Comparison of ENCODE assay signal across 8 mouse cellular contexts in the genomic region with DNA sequence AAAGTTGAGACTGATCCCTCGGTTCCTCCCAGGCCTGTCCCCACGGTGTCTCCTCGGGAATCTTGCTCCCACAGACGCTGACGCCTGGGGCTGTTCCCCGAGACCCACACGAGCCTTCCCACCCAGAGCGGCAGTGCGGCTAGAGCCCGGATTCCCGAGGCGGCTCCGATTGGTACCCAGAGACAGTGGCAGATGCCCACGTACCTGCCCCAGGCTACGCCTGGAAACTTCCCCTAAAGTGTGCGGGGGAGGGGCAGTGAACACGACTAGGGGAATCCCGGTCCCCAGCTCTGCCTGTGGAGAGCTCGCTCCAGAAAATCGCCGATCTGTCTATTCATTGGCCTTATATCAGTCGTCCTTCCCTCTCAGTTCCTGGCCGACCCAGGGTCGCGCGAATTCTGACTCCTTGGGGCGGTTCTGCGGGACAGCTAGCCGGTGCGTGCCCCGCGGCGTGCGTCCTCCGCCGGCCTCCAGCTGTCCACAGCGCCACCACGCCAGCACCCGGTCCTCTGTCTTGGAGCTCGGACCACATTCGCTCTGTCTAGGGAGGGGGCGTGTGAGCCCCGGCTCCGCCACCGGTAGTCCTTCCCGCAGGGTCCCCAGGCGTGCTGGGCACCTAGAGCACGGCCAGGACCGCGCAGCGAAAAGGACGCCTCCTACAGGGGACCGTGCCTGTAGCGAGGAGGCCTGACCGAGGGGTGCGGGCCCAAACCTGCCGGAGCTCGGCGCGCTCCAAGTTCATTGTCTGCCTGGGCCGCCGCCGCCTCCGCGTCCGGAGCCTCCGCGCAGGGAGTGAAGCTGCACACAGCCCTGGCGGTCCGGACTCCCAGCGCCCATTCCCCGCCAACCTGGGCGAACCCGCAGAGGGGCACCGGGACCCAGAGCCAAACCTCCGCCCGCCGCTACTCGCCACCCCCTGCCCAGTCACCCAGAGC. TPM values are rescaled to one million over a fixed set of nuclear protein-coding genes. Genes with fewer than 3 reads are reported as not detected.
DNase-seq lines count a peak whose midpoint lies in the region; ATAC-seq and TF ChIP-seq lines count a peak whose summit lies in the region.

No protein-coding gene starts in this region.

- H3K9me3 ChIP-seq in forebrain, embryonic 10.5 days = no peaks in the 10 kb centered on the region
- H3K9me3 ChIP-seq in heart, embryonic 14.5 days (ENCODE audit: control insufficient read depth, low read length) = no peaks in the 10 kb centered on the region
- H3K9me3 ChIP-seq in kidney, postnatal 0 days (replicated peaks; ENCODE audit: low read length) = no peaks in the 10 kb centered on the region
- H3K9me3 ChIP-seq in liver, embryonic 14.5 days (ENCODE audit: control insufficient read depth, low read length) = no peaks in the 10 kb centered on the region
- H3K9me3 ChIP-seq in stomach, embryonic 14.5 days (ENCODE audit: control insufficient read depth, low read depth, low read length) = no peaks in the 10 kb centered on the region

- TF ChIP-seq POLR2A in brain, embryonic 14.5 days (IDR thresholded peaks at IDR 0.05; ENCODE audit: borderline replicate concordance, extremely low read depth, insufficient read depth, insufficient read length, poor library complexity, severe bottlenecking) = no peak; the same call in 1 of the 2 replicates

- H3K27me3 ChIP-seq in forebrain, embryonic 10.5 days (ENCODE audit: poor library complexity, severe bottlenecking) = peaks cover 41% of the 10 kb centered on the region
- no peaks in the 10 kb centered on the region for H3K27me3 ChIP-seq in heart, embryonic 14.5 days (ENCODE audit: control insufficient read depth, insufficient read depth, low read length)
- H3K27me3 ChIP-seq in kidney, postnatal 0 days (ENCODE audit: insufficient read depth, low read length) = no peaks in the 10 kb centered on the region
- H3K27me3 ChIP-seq in liver, embryonic 14.5 days (ENCODE audit: control insufficient read depth, insufficient read depth, low read length) = peaks cover 14% of the 10 kb centered on the region
- H3K27me3 ChIP-seq in stomach, embryonic 14.5 days (ENCODE audit: control insufficient read depth, insufficient read depth, low read length) = no peaks in the 10 kb centered on the region

- no peak for TF ChIP-seq EP300 in liver, embryonic 14.5 days (IDR thresholded peaks at IDR 0.05; ENCODE audit: low read depth)

- no peaks in the 10 kb centered on the region for H3K36me3 ChIP-seq in forebrain, embryonic 10.5 days (replicated peaks)
- H3K36me3 ChIP-seq in heart, embryonic 14.5 days (ENCODE audit: control insufficient read depth, insufficient read depth, low read length) = no peaks in the 10 kb centered on the region
- H3K36me3 ChIP-seq in kidney, postnatal 0 days (ENCODE audit: insufficient read depth, low read length) = no peaks in the 10 kb centered on the region
- H3K36me3 ChIP-seq in liver, embryonic 14.5 days (replicated peaks; ENCODE audit: control insufficient read depth, insufficient read depth, low read depth) = no peaks in the 10 kb centered on the region
- no peaks in the 10 kb centered on the region for H3K36me3 ChIP-seq in stomach, embryonic 14.5 days (ENCODE audit: control insufficient read depth, insufficient read depth, low read length)

- ATAC-seq in heart, embryonic 14.5 days (ENCODE audit: insufficient number of reproducible peaks, insufficient read depth, low FRiP score, low read depth) = peak; percentile 77
- ATAC-seq in kidney, postnatal 0 days (replicated peaks; ENCODE audit: low FRiP score, low read depth) = peak; percentile 75
- ATAC-seq in liver, embryonic 14.5 days (ENCODE audit: insufficient read depth) = peak; percentile 62
- ATAC-seq in stomach, embryonic 14.5 days (ENCODE audit: insufficient number of reproducible peaks, insufficient read depth, low FRiP score, low read depth) = peak; percentile 67

- H3K9ac ChIP-seq in heart, embryonic 14.5 days (ENCODE audit: low read length) = peak overlapping the region; percentile 82
- H3K9ac ChIP-seq in kidney, postnatal 0 days (ENCODE audit: low read depth, low read length) = peak overlapping the region; percentile 82
- H3K9ac ChIP-seq in liver, embryonic 14.5 days (replicated peaks) = peak overlapping the region; percentile 42
- peak overlapping the region; percentile 78 for H3K9ac ChIP-seq in stomach, embryonic 14.5 days (replicated peaks; ENCODE audit: low read depth, low read length)

- WGBS in forebrain, embryonic 10.5 days = under 1% methylated on average over 79 of the region's 79 CpGs
- under 1% methylated on average over 79 of the region's 79 CpGs for WGBS in heart, embryonic 14.5 days
- under 1% methylated on average over 71 of the region's 79 CpGs for WGBS in kidney, postnatal 0 days
- 1% methylated on average over 77 of the region's 79 CpGs for WGBS in liver, embryonic 14.5 days (ENCODE audit: insufficient replicate concordance)
- under 1% methylated on average over 77 of the region's 79 CpGs for WGBS in stomach, embryonic 14.5 days

- H3K4me2 ChIP-seq in heart, embryonic 14.5 days (ENCODE audit: low read length) = peak overlapping the region; percentile 100
- peak overlapping the region; percentile 96 for H3K4me2 ChIP-seq in kidney, postnatal 0 days (ENCODE audit: low read length)
- H3K4me2 ChIP-seq in liver, embryonic 14.5 days (ENCODE audit: low read depth) = peak overlapping the region; percentile 84
- peak overlapping the region; percentile 91 for H3K4me2 ChIP-seq in stomach, embryonic 14.5 days (replicated peaks; ENCODE audit: low read depth, low read length)

- H3K4me1 ChIP-seq in forebrain, embryonic 10.5 days = peaks cover 38% of the 10 kb centered on the region
- H3K4me1 ChIP-seq in heart, embryonic 14.5 days (ENCODE audit: control insufficient read depth in 2 of 2, insufficient read depth in 2 of 2, low read length in 2 of 2) = no peaks in the 10 kb centered on the region
- no peaks in the 10 kb centered on the region; the same call in none of the 2 replicates for H3K4me1 ChIP-seq in kidney, postnatal 0 days (replicated peaks; ENCODE audit: insufficient read depth, low read length)
- H3K4me1 ChIP-seq in liver, embryonic 14.5 days (replicated peaks; ENCODE audit: control insufficient read depth in 2 of 2, insufficient read depth in 2 of 2, low read length in 1 of 2) = no peaks in the 10 kb centered on the region
- H3K4me1 ChIP-seq in stomach, embryonic 14.5 days (ENCODE audit: control insufficient read depth, insufficient read depth, low read length) = peaks cover 46% of the 10 kb centered on the region

- peak overlapping the region; percentile 77 for H3K4me3 ChIP-seq in forebrain, embryonic 10.5 days
- peak overlapping the region; percentile 68 to 79 for H3K4me3 ChIP-seq in heart, embryonic 14.5 days (ENCODE audit: control insufficient read depth in 1 of 2, insufficient read depth in 1 of 2, low read depth in 1 of 2, low read length in 2 of 2)
- peak overlapping the region; percentile 78 for H3K4me3 ChIP-seq in kidney, postnatal 0 days (replicated peaks; ENCODE audit: low read depth, low read length)
- H3K4me3 ChIP-seq in liver, embryonic 14.5 days (ENCODE audit: insufficient read depth in 1 of 2, low read depth in 2 of 2, low read length in 2 of 2) = peak overlapping the region; percentile 51 to 65
- H3K4me3 ChIP-seq in stomach, embryonic 14.5 days (ENCODE audit: low read depth, low read length) = peak overlapping the region; percentile 83

- DNase-seq in CD4-positive, CD25-positive, alpha-beta regulatory T cell, adult 2 months (ENCODE audit: low read depth, low spot score) = peak; percentile 85
- peak; percentile 72 for DNase-seq in brain, embryonic 14.5 days (ENCODE audit: low read depth)
- DNase-seq in forebrain, embryonic 10.5 days (ENCODE audit: extremely low spot score, low spot score) = peak; percentile 72
- peak; percentile 69 for DNase-seq in kidney, postnatal 0 days (ENCODE audit: low spot score)
- DNase-seq in liver, embryonic 14.5 days (ENCODE audit: low read depth in 3 of 3, low spot score in 3 of 3) = no peak
- DNase-seq in natural killer cell, adult 2 months (ENCODE audit: low spot score in 2 of 2) = peak; percentile 67 to 82

- H3K27ac ChIP-seq in forebrain, embryonic 10.5 days = peak overlapping the region; percentile 92
- peak overlapping the region; percentile 9 to 39; a peak in 2 of 4 replicates for H3K27ac ChIP-seq in heart, embryonic 14.5 days (replicated peaks in 1 of 2; ENCODE audit: control insufficient read depth in 1 of 2, insufficient read depth in 1 of 2, low read depth in 2 of 2, low read length in 2 of 2)
- H3K27ac ChIP-seq in kidney, postnatal 0 days = peak overlapping the region; percentile 91
- no peak overlapping the region for H3K27ac ChIP-seq in liver, embryonic 14.5 days
- peak overlapping the region; percentile 94 for H3K27ac ChIP-seq in stomach, embryonic 14.5 days (ENCODE audit: low read length)

- peak; percentile 18; the same call in 1 of the 2 replicates for TF ChIP-seq CTCF in brain, embryonic 14.5 days (IDR thresholded peaks at IDR 0.05; ENCODE audit: borderline replicate concordance, extremely low read depth, insufficient read depth, insufficient read length)
- peak; percentile 50; the same call in 1 of the 2 replicates for TF ChIP-seq CTCF in kidney, postnatal 0 days (IDR thresholded peaks at IDR 0.05; ENCODE audit: low read depth)
- TF ChIP-seq CTCF in liver, embryonic 14.5 days (IDR thresholded peaks at IDR 0.05; ENCODE audit: low read depth) = peak; percentile 39; the same call in 1 of the 2 replicates

RNA-seq across cellular contexts. Expression of a gene that starts 0.7 kb away (rescaled TPM):
- polyA plus RNA-seq in brain, embryonic 14.5 days (2012; rRNA removed) = 8.5 and 14.4 TPM in 2 replicates
- 9.2 and 9.7 TPM in 2 replicates for polyA plus RNA-seq in forebrain, embryonic 10.5 days (2016; fragmentation: Nextera tagmentation; extraction: Ambion mirVana)
- 3.3 and 5.0 TPM in 2 replicates for polyA plus RNA-seq in heart, embryonic 14.5 days (2014; fragmentation: Nextera tagmentation; extraction: Ambion mirVana)
- 8.6 and 10.8 TPM in 2 replicates for polyA plus RNA-seq in kidney, postnatal 0 days (2015; fragmentation: Nextera tagmentation; extraction: Ambion mirVana)
- polyA plus RNA-seq in liver, embryonic 14.5 days (2012; rRNA removed) = 2.1 and 2.4 TPM in 2 replicates
- 2.6 and 2.7 TPM in 2 replicates for polyA plus RNA-seq in liver, embryonic 14.5 days (2014; fragmentation: Nextera tagmentation; extraction: Ambion mirVana)
- 30.2 and 30.8 TPM in 2 replicates for polyA plus RNA-seq in stomach, embryonic 14.5 days (2014; fragmentation: Nextera tagmentation; extraction: Ambion mirVana)

Comparison
In these comparisons a context has a peak if more than half of its experiments do, and no peak if none do; other contexts are left out.
1. DNase-seq: peak in CD4-positive, CD25-positive, alpha-beta regulatory T cell, adult 2 months (single experiment), brain, embryonic 14.5 days (single experiment), forebrain, embryonic 10.5 days (single experiment), kidney, postnatal 0 days (single experiment) and natural killer cell, adult 2 months (2 of 2); none in liver, embryonic 14.5 days (0 of 3).
2. Peak in every context shown above with its lines, with median percentiles within 50 percentile points of each other: CTCF ChIP-seq, H3K4me3 ChIP-seq, ATAC-seq, H3K4me2 ChIP-seq and H3K9ac ChIP-seq.